15 mouse cellular contexts compared by ENCODE assay signal in the genomic region with DNA sequence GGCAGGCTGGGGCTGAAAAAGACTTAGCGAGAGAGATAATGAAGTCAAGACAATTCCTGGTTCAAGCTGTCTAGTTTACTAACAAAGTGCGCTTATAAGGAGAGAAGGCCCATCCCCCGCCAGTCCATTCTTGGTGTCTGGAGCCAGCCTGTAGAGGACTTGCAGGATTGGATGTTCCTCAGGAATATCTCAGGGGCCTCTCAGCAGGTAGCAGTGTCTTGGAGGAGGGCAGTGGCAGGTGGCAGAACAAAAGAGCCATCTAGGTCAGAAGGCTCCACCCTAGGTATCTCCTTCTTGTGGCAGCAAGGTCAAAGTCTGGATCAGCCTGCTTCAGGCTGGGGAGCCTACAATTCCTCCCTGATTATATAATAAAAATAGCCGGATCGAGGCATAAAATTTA. TPM values are rescaled to one million over a fixed set of nuclear protein-coding genes. Genes with fewer than 3 reads are reported as not detected.
"Had no signal": no experiment of that assay in that cellular context is flagged by ENCODE, and none has a peak within 500 bp of the region (broad histone marks: within the 10 kb centered on the region; RNA-seq: fewer than 3 reads in every experiment).

No protein-coding gene starts in this region.

RNA-seq across cellular contexts. Expression of gene Gm7030, which starts 19.2 kb away (rescaled TPM):
- polyA plus RNA-seq: liver, embryonic 13.5 days; liver, embryonic 15.5 days; liver, postnatal 0 days; lung, adult 2 months; lung, postnatal 0 days; macrophage; midbrain, embryonic 11.5 days; midbrain, embryonic 13.5 days; midbrain, embryonic 15.5 days; midbrain, postnatal 0 days; neural tube, embryonic 12.5 days; neural tube, embryonic 14.5 days; stomach, embryonic 14.5 days; urinary bladder, adult 2 months had no signal

RNA-seq across cellular contexts. Expression of gene Gm8909, which starts 19.9 kb away (rescaled TPM):
- polyA plus RNA-seq: liver, embryonic 13.5 days; liver, embryonic 15.5 days; liver, postnatal 0 days; macrophage; midbrain, embryonic 13.5 days; midbrain, embryonic 15.5 days; midbrain, postnatal 0 days; neural tube, embryonic 14.5 days; urinary bladder, adult 2 months had no signal

RNA-seq across cellular contexts. Expression of gene Gm19684, which starts 27.0 kb away (rescaled TPM):
- polyA plus RNA-seq: liver, embryonic 13.5 days; liver, embryonic 15.5 days; liver, postnatal 0 days; lung, postnatal 0 days; midbrain, embryonic 11.5 days; midbrain, embryonic 13.5 days; midbrain, embryonic 15.5 days; midbrain, postnatal 0 days; neural tube, embryonic 12.5 days; neural tube, embryonic 14.5 days; stomach, embryonic 14.5 days; stomach, embryonic 16.5 days had no signal

RNA-seq across cellular contexts. Expression of gene H2-T3, which starts 41.6 kb away (rescaled TPM):
- polyA plus RNA-seq: liver, embryonic 13.5 days; liver, embryonic 15.5 days; liver, postnatal 0 days; lung, adult 2 months; macrophage; midbrain, embryonic 11.5 days; midbrain, embryonic 13.5 days; midbrain, postnatal 0 days; neural tube, embryonic 12.5 days; neural tube, embryonic 14.5 days; stomach, embryonic 14.5 days had no signal
